Comparison of ENCODE assay signal across 8 mouse cellular contexts in genomic region chr17:3557331-3558311, GRCm38 (mm10). TPM values are rescaled to one million over a fixed set of nuclear protein-coding genes. Genes with fewer than 3 reads are reported as not detected.
DNase-seq lines count a peak whose midpoint lies in the region; ATAC-seq lines count a peak whose summit lies in the region.

Tfb1m (minus strand) TSS chr17:3557781.

- H3K9ac ChIP-seq in forebrain, embryonic 14.5 days (ENCODE audit: low read length) = peak within 1 kb of the TSS; percentile 69
- H3K9ac ChIP-seq in neural tube, embryonic 15.5 days (replicated peaks) = peak within 1 kb of the TSS; percentile 62

- WGBS in forebrain, embryonic 14.5 days = under 1% methylated on average over 60 of the region's 60 CpGs
- WGBS in neural tube, embryonic 15.5 days = under 1% methylated on average over 60 of the region's 60 CpGs

- peak within 1 kb of the TSS; percentile 55 for H3K4me3 ChIP-seq in forebrain, embryonic 14.5 days (ENCODE audit: low read depth, low read length)
- peak within 1 kb of the TSS; percentile 75 for H3K4me3 ChIP-seq in neural tube, embryonic 15.5 days (replicated peaks)

- peak; percentile 99 for DNase-seq in ES-CJ7 (ENCODE audit: low read depth, low spot score)
- peak; percentile 96 for DNase-seq in cerebellum, adult 11 months
- peak; percentile 100 for DNase-seq in forebrain, embryonic 14.5 days (ENCODE audit: low spot score)
- peak; percentile 94 to 97 for DNase-seq in heart, postnatal 14 days
- peak; percentile 98 for DNase-seq in layer of hippocampus, adult 11-12 months (ENCODE audit: low spot score)
- DNase-seq in lung, adult 18-20 months = peak; percentile 99
- DNase-seq in testis, postnatal 14 days (ENCODE audit: low spot score) = peak; percentile 99

- no peaks in the 10 kb centered on the region for H3K27me3 ChIP-seq in forebrain, embryonic 14.5 days (replicated peaks; ENCODE audit: control insufficient read depth, insufficient read depth, low read length)
- no peaks in the 10 kb centered on the region for H3K27me3 ChIP-seq in neural tube, embryonic 15.5 days (replicated peaks)

- no peaks in the 10 kb centered on the region for H3K9me3 ChIP-seq in forebrain, embryonic 14.5 days (replicated peaks; ENCODE audit: control insufficient read depth, low read length)
- no peaks in the 10 kb centered on the region for H3K9me3 ChIP-seq in neural tube, embryonic 15.5 days (replicated peaks)

- H3K4me1 ChIP-seq in forebrain, embryonic 14.5 days (ENCODE audit: control insufficient read depth, insufficient read depth, low read length) = peaks cover 12% of the 10 kb centered on the region
- peaks cover 15% of the 10 kb centered on the region for H3K4me1 ChIP-seq in neural tube, embryonic 15.5 days

- H3K27ac ChIP-seq in forebrain, embryonic 14.5 days (ENCODE audit: low read depth, low read length) = peak within 1 kb of the TSS; percentile 87
- peak within 1 kb of the TSS; percentile 95 for H3K27ac ChIP-seq in neural tube, embryonic 15.5 days (replicated peaks)

- peak; percentile 99 for ATAC-seq in forebrain, embryonic 14.5 days
- ATAC-seq in neural tube, embryonic 15.5 days (ENCODE audit: low FRiP score) = peak; percentile 100

- H3K4me2 ChIP-seq in forebrain, embryonic 14.5 days (ENCODE audit: low read length) = peak within 1 kb of the TSS; percentile 72
- H3K4me2 ChIP-seq in neural tube, embryonic 15.5 days = peak within 1 kb of the TSS; percentile 66

- H3K36me3 ChIP-seq in forebrain, embryonic 14.5 days (ENCODE audit: control insufficient read depth, insufficient read depth, low read length) = no peaks in the 10 kb centered on the region
- peaks cover 3% of the 10 kb centered on the region; the same call in 1 of the 2 replicates for H3K36me3 ChIP-seq in neural tube, embryonic 15.5 days

- intact Hi-C loops in heart, postnatal 14 days (cut with DNase I) = no loop called here

RNA-seq across cellular contexts. Expression of gene Tfb1m, which starts in this region (rescaled TPM):
- 14.7 and 16.0 TPM in 2 replicates for polyA plus RNA-seq in forebrain, embryonic 14.5 days (2014; fragmentation: Nextera tagmentation; extraction: Ambion mirVana)
- total RNA-seq in heart, postnatal 14 days (2021) = 1 to 10 TPM; 7.3 to 8.3 TPM
- polyA plus RNA-seq in neural tube, embryonic 15.5 days (2015; fragmentation: Nextera tagmentation; extraction: Ambion mirVana) = 13.0 and 15.3 TPM in 2 replicates

Comparison
In these comparisons a context has a peak if more than half of its experiments do, and no peak if none do; other contexts are left out.
1. Peak in every context shown above with its lines: DNase-seq, ATAC-seq, H3K4me3 ChIP-seq and H3K27ac ChIP-seq.